Mouse (Mus musculus) hindbrain, embryonic 10.5 days (tissue): ENCODE measurements around the gene Gpa33. TPM values are rescaled to one million over a fixed set of nuclear protein-coding genes. Genes with fewer than 3 reads are reported as not detected.
A peak's percentile ranks its signal among the peaks of the same experiment; 100 is the strongest.
"Not testable (repeated sequence)": the region's sequence is repeated elsewhere in the genome, so short reads cannot be mapped to it uniquely, and the experiment has no call there.

Source experiments
- DNase-seq: peaks from one replicate; pipeline ENCODE4 v3.0.0-alpha.2; 2017; ENCODE audit warnings: low spot score
- H3K27ac ChIP-seq: fragments of 300-500 bp; sonication (generic); 2 replicates; pipeline ENCODE4 v1.5.1; 2016; ENCODE audit warnings: mild to moderate bottlenecking, moderate library complexity
- H3K27me3 ChIP-seq: fragments of 300-500 bp; sonication (generic); 2 replicates; pipeline ENCODE4 v1.6.1; 2016; ENCODE audit warnings: mild to moderate bottlenecking; ENCODE audit not compliant: poor library complexity, insufficient read depth, severe bottlenecking
- H3K36me3 ChIP-seq: fragments of 300-500 bp; sonication (generic); 2 replicates; pipeline ENCODE4 v1.6.1; 2016; ENCODE audit warnings: mild to moderate bottlenecking, moderate library complexity
- H3K4me1 ChIP-seq: fragments of 300-500 bp; sonication (generic); replicated peaks from 2 replicates; pipeline ENCODE4 v1.6.1; 2016; ENCODE audit warnings: mild to moderate bottlenecking
- H3K4me3 ChIP-seq: fragments of 300-500 bp; sonication (generic); 2 replicates; pipeline ENCODE4 v1.5.1; 2016; ENCODE audit warnings: mild to moderate bottlenecking, moderate library complexity
- H3K9me3 ChIP-seq: fragments of 300-500 bp; sonication (generic); 2 replicates; pipeline ENCODE4 v1.6.1; 2016; ENCODE audit warnings: mild to moderate bottlenecking, moderate library complexity
- WGBS: fragments of 180-500 bp; shearing (Covaris S2); methylation state at CpG from one replicate; pipeline ENCODE4 v1.1.7; 2016; 5-methylcytosine and 5-hydroxymethylcytosine counted together
- polyA plus RNA-seq: library from polyadenylated mRNA; unstranded; fragments of >200 nt; fragmentation: Nextera tagmentation; extraction: Ambion mirVana; gene quantifications from 2 replicates; pipeline ENCODE4 v1.2.1, GENCODE M21; 2016

Gpa33 gene
- polyA plus RNA-seq, 1 experiment from 2014 or later, result 0.22 TPM

GRCm38 (mm10) chr1:166138136-166138535, 8.1 kb downstream of the Gpa33 start:
- 64% methylated on average over 13 of the region's 13 CpGs for WGBS
- H3K27me3 ChIP-seq, result 0 out of 2 replicates have a peak, but pooled peaks cover 6% of the 10 kb centered on the region
- peaks cover 25% of the 10 kb centered on the region for H3K4me1 ChIP-seq
- H3K9me3 ChIP-seq, result no peaks in the 10 kb centered on the region
- no peak for DNase-seq
- no peak overlapping the region for H3K4me3 ChIP-seq
- no peaks in the 10 kb centered on the region for H3K36me3 ChIP-seq
- H3K27ac ChIP-seq, result peak overlapping the region; percentile 35; the same call in 1 of the 2 replicates

GRCm38 (mm10) chr1:166139113-166139512, 9.1 kb downstream of the Gpa33 start:
- 89% methylated on average over 3 of the region's 3 CpGs for WGBS
- Histone ChIP-seq H3K27me3 (peaks cover 6% of the 10 kb centered on the region; the same call in 1 of the 2 replicates), H3K4me1 (peaks cover 25% of the 10 kb centered on the region), H3K36me3 (no peaks in the 10 kb centered on the region), H3K9me3 (no peaks in the 10 kb centered on the region), H3K4me3 (no peak overlapping the region), H3K27ac (no peak overlapping the region)
- no peak for DNase-seq

- no peak for DNase-seq
- WGBS, result 54% methylated on average over 4 of the region's 4 CpGs
- H3K27me3 ChIP-seq, result peaks cover 6% of the 10 kb centered on the region; the same call in 1 of the 2 replicates
These were observed 9.7 kb downstream of the Gpa33 start for GRCm38 (mm10) chr1:166139620-166140184.

GRCm38 (mm10) chr1:166141868-166142267, 11.8 kb downstream of the Gpa33 start:
- not testable (repeated sequence) for H3K9me3 ChIP-seq, H3K36me3 ChIP-seq, H3K27me3 ChIP-seq, H3K4me3 ChIP-seq, DNase-seq, H3K27ac ChIP-seq
- 94% methylated on average over 9 of the region's 9 CpGs for WGBS
- H3K4me1 ChIP-seq, result peaks cover 14% of the 10 kb centered on the region

More at GRCm38 (mm10) chr1:166139620-166140184, 9.7 kb downstream of the Gpa33 start:
- Histone ChIP-seq H3K4me3 (no peak overlapping the region), H3K27ac (no peak overlapping the region), H3K4me1 (peaks cover 24% of the 10 kb centered on the region), H3K9me3 (no peaks in the 10 kb centered on the region), H3K36me3 (no peaks in the 10 kb centered on the region)

- Histone ChIP-seq H3K36me3 (no peaks in the 10 kb centered on the region), H3K4me3 (no peak overlapping the region), H3K27me3 (peaks cover 2% of the 10 kb centered on the region; the same call in 1 of the 2 replicates), H3K4me1 (peaks cover 13% of the 10 kb centered on the region), H3K27ac (no peak overlapping the region), H3K9me3 (no peaks in the 10 kb centered on the region)
- DNase-seq, result no peak
- 87% methylated on average over 6 of the region's 6 CpGs for WGBS
These were observed 12.3 kb downstream of the Gpa33 start for GRCm38 (mm10) chr1:166142369-166142768.

- WGBS, result 88% methylated on average over 11 of the region's 11 CpGs
- H3K4me3 ChIP-seq, result no peak overlapping the region
- no peak overlapping the region for H3K27ac ChIP-seq
- no peaks in the 10 kb centered on the region for H3K4me1 ChIP-seq
- no peak for DNase-seq
- no peaks in the 10 kb centered on the region for H3K9me3 ChIP-seq
- no peaks in the 10 kb centered on the region for H3K36me3 ChIP-seq
- H3K27me3 ChIP-seq, result no peaks in the 10 kb centered on the region; the same call in 1 of the 2 replicates
These were observed 16.6 kb downstream of the Gpa33 start for GRCm38 (mm10) chr1:166146626-166147025.

GRCm38 (mm10) chr1:166147657-166148056, 17.6 kb downstream of the Gpa33 start:
- no peak overlapping the region for H3K4me3 ChIP-seq
- no peaks in the 10 kb centered on the region for H3K4me1 ChIP-seq
- WGBS, result 65% methylated on average over 3 of the region's 3 CpGs
- no peaks in the 10 kb centered on the region for H3K9me3 ChIP-seq
- H3K27ac ChIP-seq, result no peak overlapping the region
- DNase-seq, result no peak
- no peaks in the 10 kb centered on the region for H3K36me3 ChIP-seq
- peaks cover 2% of the 10 kb centered on the region; the same call in 1 of the 2 replicates for H3K27me3 ChIP-seq

- Histone ChIP-seq H3K27me3 (peaks cover 10% of the 10 kb centered on the region), H3K4me1 (no peaks in the 10 kb centered on the region; the same call in 1 of the 2 replicates), H3K36me3 (no peaks in the 10 kb centered on the region), H3K9me3 (no peaks in the 10 kb centered on the region), H3K4me3 (no peak overlapping the region), H3K27ac (no peak overlapping the region)
- DNase-seq, result no peak
- 79% methylated on average over 4 of the region's 4 CpGs for WGBS
These were observed 19.4 kb downstream of the Gpa33 start for GRCm38 (mm10) chr1:166149441-166149840.

- Histone ChIP-seq H3K4me1 (no peaks in the 10 kb centered on the region; the same call in 1 of the 2 replicates), H3K27me3 (peaks cover 16% of the 10 kb centered on the region)
- 88% methylated on average over 7 of the region's 7 CpGs for WGBS
These were observed 20.0 kb downstream of the Gpa33 start for GRCm38 (mm10) chr1:166150035-166150434.

GRCm38 (mm10) chr1:166151341-166151740, 21.3 kb downstream of the Gpa33 start:
- Histone ChIP-seq H3K4me1 (no peaks in the 10 kb centered on the region; the same call in 1 of the 2 replicates), H3K27me3 (peaks cover 24% of the 10 kb centered on the region), H3K4me3 (no peak overlapping the region), H3K27ac (no peak overlapping the region), H3K9me3 (no peaks in the 10 kb centered on the region), H3K36me3 (no peaks in the 10 kb centered on the region)
- WGBS, result 73% methylated on average over 11 of the region's 11 CpGs
- DNase-seq, result no peak

More at GRCm38 (mm10) chr1:166150035-166150434, 20.0 kb downstream of the Gpa33 start:
- no peak for DNase-seq
- Histone ChIP-seq H3K27ac (no peak overlapping the region), H3K4me3 (no peak overlapping the region), H3K36me3 (no peaks in the 10 kb centered on the region), H3K9me3 (no peaks in the 10 kb centered on the region)

- no peaks in the 10 kb centered on the region for H3K36me3 ChIP-seq
- no peak overlapping the region for H3K27ac ChIP-seq
- H3K27me3 ChIP-seq, result peaks cover 26% of the 10 kb centered on the region
- no peaks in the 10 kb centered on the region; the same call in 1 of the 2 replicates for H3K4me1 ChIP-seq
- no peak overlapping the region for H3K4me3 ChIP-seq
- no peaks in the 10 kb centered on the region for H3K9me3 ChIP-seq
- 91% methylated on average over 10 of the region's 10 CpGs for WGBS
- DNase-seq, result no peak
These were observed 22.0 kb downstream of the Gpa33 start for GRCm38 (mm10) chr1:166152034-166152433.

- H3K36me3 ChIP-seq, result no peaks in the 10 kb centered on the region
- H3K27me3 ChIP-seq, result peaks cover 29% of the 10 kb centered on the region
- no peaks in the 10 kb centered on the region for H3K9me3 ChIP-seq
- peaks cover 9% of the 10 kb centered on the region for H3K4me1 ChIP-seq
- no peak overlapping the region for H3K27ac ChIP-seq
- DNase-seq, result peak; percentile 89
- WGBS, result 15% methylated on average over 18 of the region's 18 CpGs
- H3K4me3 ChIP-seq, result no peak overlapping the region
These were observed 23.5 kb downstream of the Gpa33 start for GRCm38 (mm10) chr1:166153351-166154120.
